Mouse (Mus musculus): ENCODE measurements at regions not wholly inside any gene's neighbourhood (a gene's known extent, or its start where the extent isn't known, plus 50 kb on each side); places are given as distances from the start of the nearest gene placed in this dataset.
"Not testable (repeated sequence)": the region's sequence is repeated elsewhere in the genome, so short reads cannot be mapped to it uniquely, and the experiment has no call there.

DNA sequence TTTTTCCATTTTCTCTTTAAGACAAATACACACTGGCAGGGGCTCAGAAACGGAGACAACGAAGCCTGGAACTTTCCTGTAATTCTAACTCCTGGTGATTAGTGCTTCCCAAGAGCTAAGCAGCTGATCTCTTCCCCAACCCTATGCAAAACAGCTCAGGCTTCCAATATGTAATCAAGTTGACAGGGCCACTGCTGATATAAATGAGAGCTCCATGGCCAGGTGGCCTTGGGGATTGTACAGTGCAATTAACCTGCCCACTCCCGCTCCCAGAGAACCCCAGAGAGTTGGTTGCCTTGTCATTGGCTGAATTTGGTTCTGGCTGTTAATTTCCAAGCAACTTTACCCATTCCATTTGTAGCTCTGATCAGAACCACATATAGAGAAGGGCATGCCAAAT lies 67.8 kb downstream of the 4933415F23Rik start:
- intact Hi-C loops (cut with DNase I) = no loop called here
- DNase-seq (ENCODE audit: extremely low spot score in 1 of 2, low spot score in 2 of 2) = no peak
- Histone ChIP-seq H3K4me3 (no peak overlapping the region), H3K27ac (no peak overlapping the region)
- TF ChIP-seq CTCF (IDR thresholded peaks at IDR 0.05) = no peak

DNA sequence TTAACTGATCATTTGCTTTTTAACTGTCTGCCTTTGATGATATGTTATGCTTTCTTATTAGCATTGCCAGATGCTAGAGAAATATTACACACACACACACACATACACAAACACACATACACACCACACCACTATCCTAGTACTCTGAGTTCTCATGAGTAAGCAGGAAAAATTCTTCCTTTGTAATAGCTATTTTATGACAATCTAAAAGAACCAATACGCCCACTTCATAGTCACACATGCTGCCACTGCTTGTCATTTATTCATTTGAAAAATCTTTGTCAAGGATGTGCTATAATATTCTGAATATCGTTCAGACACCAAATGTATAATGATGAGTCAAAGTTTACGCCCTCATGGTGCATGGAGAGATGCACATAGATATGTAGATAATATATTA lies 78.5 kb downstream of the 4933415F23Rik start:
- DNase-seq (ENCODE audit: extremely low spot score in 1 of 2, low spot score in 2 of 2) = no peak
- Histone ChIP-seq H3K27ac (no peak overlapping the region), H3K4me3 (no peak overlapping the region)
- intact Hi-C loops (cut with DNase I) = no loop called here
- TF ChIP-seq CTCF (IDR thresholded peaks at IDR 0.05) = no peak

DNA sequence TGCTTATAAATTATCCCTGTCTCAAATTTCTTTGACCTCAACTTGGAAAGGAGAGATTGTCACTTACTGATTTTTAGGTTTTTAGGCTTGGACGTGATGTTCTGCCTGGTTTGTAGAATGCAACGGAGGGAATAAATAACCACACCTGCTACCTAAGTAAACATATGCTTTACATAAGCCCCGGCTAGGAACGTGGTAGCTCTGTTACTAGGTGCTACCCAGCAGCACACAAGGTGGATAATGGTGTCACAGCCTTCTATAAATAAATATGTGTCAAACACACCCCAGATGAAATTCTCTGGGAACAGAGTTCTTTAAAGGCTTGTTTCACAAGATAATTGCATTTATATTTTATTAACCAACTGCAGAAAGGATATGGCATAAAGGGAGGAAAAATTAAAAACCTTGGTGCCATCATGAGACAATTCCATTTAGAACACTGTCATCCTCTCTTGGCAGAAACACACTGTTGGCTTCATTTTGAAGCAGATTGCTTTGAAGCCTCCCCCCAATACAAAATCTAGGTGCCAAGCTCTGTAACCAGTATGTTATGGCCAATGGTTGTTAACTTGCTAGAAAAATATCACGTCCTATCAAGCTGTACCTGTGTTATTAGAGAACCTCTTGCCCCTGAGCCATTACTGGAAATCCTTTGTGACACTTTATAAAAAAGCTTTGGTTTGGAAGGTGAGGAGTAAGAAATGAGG lies 94.1 kb downstream of the 4933415F23Rik start:
- Histone ChIP-seq H3K4me3 (no peak overlapping the region), H3K27ac (no peak overlapping the region)
- TF ChIP-seq CTCF (IDR thresholded peaks at IDR 0.05) = no peak
- DNase-seq (ENCODE audit: extremely low spot score in 1 of 2, low spot score in 2 of 2) = no peak
- intact Hi-C loops (cut with DNase I) = no loop called here

DNA sequence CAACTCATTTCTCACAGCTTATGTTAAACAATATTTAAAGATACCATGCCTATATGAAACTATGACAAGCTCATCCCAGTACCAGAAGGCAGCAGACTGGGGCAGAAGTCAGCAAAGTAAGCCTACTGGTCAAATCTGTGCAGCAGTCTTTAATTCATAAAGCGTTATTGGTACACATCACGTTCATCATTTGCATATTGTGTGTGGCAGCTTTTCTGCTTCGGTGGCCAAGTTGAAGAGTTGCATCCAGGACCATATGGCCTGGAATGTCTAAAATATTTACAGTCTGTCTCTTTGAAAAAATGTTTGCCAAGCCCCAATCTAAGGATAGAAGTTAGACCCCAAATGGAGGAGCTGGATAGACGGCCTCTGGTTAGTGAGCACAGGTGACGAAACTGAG lies 97.2 kb downstream of the 4933415F23Rik start:
- intact Hi-C loops (cut with DNase I) = no loop called here
- Histone ChIP-seq H3K4me3 (no peak overlapping the region), H3K27ac (no peak overlapping the region)
- TF ChIP-seq CTCF (IDR thresholded peaks at IDR 0.05) = no peak
- DNase-seq (ENCODE audit: extremely low spot score in 1 of 2, low spot score in 2 of 2) = no peak

DNA sequence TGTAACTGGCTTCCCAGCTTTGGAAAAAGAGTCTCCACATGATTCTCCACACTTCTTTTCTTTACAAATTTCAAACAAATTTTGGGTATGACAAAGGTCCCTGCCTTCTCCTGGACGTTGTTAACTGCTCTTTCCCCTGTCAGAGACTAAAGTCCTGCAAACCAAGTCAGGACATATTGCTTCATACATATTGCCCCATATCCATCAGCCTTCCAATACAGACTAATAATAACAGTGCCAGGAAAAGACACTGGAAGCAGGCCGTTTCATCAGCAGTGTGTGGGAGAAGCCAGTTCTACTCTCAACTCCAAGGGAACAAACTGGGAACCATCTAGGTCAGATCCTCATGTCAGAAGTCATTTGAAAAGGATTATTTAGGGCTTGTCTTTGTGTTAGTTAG lies 105.4 kb downstream of the 4933415F23Rik start:
- no peak overlapping the region for H3K4me3 ChIP-seq
- DNase-seq (ENCODE audit: extremely low spot score in 1 of 2, low spot score in 2 of 2) = no peak
- H3K27ac ChIP-seq = no peak overlapping the region
- intact Hi-C loops (cut with DNase I) = no loop called here
- no peak for TF ChIP-seq CTCF (IDR thresholded peaks at IDR 0.05)

DNA sequence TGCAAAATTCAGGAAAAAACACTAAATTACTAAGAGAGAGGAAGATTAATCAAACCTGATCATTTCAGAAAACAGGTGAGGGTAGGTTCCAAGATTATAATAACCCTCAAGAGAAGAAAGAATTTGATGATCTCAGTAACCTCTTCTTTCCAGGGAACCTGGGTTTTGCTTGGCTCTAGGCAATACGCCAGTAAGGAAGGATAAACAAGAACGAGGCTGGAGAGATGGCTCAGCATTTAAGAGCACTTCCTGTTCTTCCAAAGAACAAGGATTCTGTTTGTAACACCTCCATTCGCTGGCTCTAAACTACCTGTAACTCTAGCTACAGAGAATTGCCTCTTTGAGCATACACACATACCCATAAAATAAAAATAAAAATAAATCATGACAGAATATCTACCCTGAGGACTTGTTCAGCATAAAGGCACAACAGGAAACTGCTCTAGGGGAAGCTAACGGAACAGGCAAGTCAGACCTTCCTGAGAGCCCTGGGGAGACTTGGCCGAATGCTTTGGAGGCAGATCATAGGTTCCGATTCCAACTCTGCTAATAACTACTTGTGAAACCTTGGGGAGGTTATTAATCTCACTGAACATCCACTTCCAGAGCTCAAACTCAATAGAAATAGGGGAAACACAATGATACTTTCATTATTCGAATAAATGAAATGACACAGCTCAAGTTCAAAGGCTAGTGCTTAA lies 112.4 kb downstream of the 4933415F23Rik start:
- intact Hi-C loops (cut with DNase I) = no loop called here
- no peak for DNase-seq (ENCODE audit: extremely low spot score in 1 of 2, low spot score in 2 of 2)
- H3K27ac ChIP-seq = no peak overlapping the region
- no peak for TF ChIP-seq CTCF (IDR thresholded peaks at IDR 0.05)
- H3K4me3 ChIP-seq = no peak overlapping the region

DNA sequence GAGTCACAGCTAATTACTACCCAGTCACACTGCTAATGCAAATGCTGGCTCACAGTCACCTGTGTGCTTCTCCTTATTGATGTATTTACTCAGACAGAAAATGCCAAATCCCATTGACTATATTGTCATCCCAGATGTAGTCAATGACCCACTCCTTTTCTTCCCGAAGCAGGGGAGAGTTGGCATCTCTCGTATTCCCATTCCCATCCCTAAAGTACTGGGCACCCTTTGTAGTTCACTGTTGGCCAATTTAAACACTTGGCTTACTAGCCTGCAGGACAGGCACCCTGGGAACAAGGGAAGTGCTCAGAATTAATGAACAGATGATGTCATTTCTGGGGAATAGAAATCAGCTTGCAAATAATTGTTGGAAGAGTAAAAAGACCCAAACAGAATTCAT lies 114.5 kb downstream of the 4933415F23Rik start:
- Histone ChIP-seq H3K27ac (no peak overlapping the region), H3K4me3 (no peak overlapping the region)
- no peak for DNase-seq (ENCODE audit: extremely low spot score in 1 of 2, low spot score in 2 of 2)
- intact Hi-C loops (cut with DNase I) = no loop called here
- TF ChIP-seq CTCF (IDR thresholded peaks at IDR 0.05) = no peak

DNA sequence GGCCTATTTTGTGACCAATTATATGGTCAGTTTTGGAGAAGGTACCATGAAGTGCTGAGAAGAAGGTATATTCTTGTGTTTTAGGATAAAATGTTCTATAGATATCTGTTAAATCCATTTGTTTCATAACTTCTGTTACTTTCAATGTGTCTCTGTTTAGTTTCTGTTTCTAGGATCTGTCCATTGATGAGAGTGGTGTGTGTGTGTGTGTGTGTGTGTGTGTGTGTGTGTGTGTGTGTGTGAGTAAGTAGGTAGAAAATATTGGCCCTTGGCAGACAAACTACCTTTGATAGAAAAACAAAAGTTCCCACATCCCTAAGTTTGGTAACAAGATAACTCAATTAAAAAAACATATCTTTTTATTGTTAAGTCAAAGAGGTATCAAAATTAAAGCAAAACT lies 117.8 kb downstream of the 4933415F23Rik start:
- intact Hi-C loops (cut with DNase I); H3K4me3 ChIP-seq; H3K27ac ChIP-seq; DNase-seq (ENCODE audit: extremely low spot score in 1 of 2, low spot score in 2 of 2): not testable (repeated sequence)

DNA sequence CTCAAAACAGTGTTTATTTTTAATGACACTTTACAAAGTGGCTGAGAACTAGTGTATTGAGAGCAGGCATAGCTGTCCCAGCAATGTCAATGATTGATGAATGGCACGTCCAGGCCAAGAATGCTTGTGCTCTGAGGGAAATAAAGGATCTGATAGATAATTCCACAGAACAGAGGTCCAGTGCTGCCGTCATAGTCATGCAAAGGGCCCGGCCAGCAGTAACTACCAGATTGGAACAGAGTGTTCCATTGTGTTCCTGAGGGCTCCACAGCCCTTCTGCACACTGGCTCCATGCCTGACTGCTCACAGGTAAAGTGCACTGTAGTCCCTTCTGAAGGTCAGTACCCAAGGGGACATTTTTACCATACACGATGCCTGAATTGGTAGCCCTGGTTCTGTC lies 127.1 kb downstream of the 4933415F23Rik start:
- Histone ChIP-seq H3K27ac (no peak overlapping the region), H3K4me3 (no peak overlapping the region)
- DNase-seq (ENCODE audit: extremely low spot score in 1 of 2, low spot score in 2 of 2) = no peak
- intact Hi-C loops (cut with DNase I) = no loop called here
- no peak for TF ChIP-seq CTCF (IDR thresholded peaks at IDR 0.05)

DNA sequence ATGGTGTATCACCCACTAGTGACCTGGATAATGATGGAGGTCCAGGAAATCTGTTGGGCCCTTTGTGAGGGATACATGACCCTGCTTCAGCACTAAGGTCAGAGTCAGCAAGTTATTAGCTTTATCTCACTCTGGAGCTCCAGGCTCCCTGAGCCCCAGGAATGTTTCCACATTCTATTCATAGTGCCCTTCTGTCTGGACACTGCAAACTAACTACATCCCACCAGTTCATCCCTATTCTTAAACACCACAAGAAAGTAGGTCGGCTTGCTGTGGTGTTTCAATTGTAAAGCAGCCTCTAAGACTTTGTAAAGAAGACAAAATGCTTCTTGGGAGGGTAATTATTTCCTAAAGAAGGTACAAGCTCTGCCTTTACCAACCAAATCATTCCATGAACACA lies 138.2 kb upstream of the Rims1 start:
- Histone ChIP-seq H3K27ac (peak overlapping the region; percentile 47), H3K4me3 (no peak overlapping the region)
- intact Hi-C loops (cut with DNase I) = loop anchor here (2.0 to 10.0 kb wide), 4 partner anchors 118 to 311 kb away; no protein-coding TSS in a partner anchor
- no peak for DNase-seq (ENCODE audit: extremely low spot score in 1 of 2, low spot score in 2 of 2)
- TF ChIP-seq CTCF (IDR thresholded peaks at IDR 0.05) = no peak

DNA sequence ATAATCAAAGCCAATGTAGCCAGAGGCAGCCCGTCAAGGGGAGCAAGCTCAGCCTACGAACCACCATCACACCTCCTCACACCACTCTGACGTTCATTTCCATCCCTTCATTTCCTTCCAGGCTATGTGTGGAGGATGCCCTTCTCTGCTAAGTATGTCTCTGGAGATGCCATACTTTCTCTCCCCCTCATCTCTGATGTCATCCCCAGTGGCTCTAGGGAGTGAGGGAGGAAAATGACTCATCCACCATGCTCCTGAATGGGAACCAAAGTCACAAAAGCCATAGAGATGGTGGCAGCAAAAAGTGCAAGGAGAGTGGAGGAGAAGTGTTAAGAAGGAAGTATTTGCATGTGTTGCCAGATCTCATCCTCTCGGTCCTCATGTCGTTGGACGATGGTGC lies 134.0 kb upstream of the Rims1 start:
- TF ChIP-seq CTCF (IDR thresholded peaks at IDR 0.05) = no peak
- intact Hi-C loops (cut with DNase I) = loop anchor here (1.0 to 10.0 kb wide), 5 partner anchors 122 to 315 kb away; no protein-coding TSS in a partner anchor
- no peak overlapping the region; the same call in 1 of the 2 replicates for H3K27ac ChIP-seq
- H3K4me3 ChIP-seq = no peak overlapping the region
- peak; percentile 16 to 38 for DNase-seq (ENCODE audit: extremely low spot score in 1 of 2, low spot score in 2 of 2)

DNA sequence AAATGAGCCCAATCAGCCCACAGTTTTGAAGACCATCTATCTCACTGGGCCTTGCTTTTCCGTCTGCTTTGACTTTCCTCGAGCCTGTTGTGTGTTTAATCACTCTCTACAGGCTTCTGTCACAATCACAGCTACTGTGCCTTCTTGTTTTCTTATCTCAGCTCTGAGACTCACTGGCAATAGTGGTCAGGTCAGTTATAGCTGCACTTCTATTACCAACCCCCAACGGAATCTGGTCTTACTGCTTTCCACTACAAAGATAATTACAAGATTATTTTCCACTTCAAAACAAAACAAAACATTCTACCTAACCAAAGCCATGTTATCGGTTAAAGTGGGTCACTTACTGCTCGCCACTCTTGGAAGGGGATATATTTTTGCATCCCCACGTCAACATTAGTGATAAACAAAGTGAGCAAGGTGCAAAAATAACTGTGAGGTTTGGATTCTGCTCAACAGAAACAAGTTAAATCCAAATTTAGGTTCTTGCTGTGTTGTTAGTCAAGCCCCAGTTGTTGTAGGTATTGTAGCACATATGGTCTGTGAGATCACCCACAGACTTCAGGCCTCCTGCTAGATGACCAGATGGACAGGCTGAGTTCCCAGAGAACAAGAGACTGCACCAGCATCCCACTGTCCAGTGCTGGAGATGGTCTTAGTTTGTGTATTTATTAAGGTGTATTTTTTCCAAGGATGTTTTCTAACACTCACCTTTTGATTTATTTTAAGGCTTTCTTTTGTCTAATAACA lies 125.5 kb upstream of the Rims1 start:
- H3K4me3 ChIP-seq = no peak overlapping the region
- DNase-seq (ENCODE audit: extremely low spot score in 1 of 2, low spot score in 2 of 2) = no peak
- intact Hi-C loops (cut with DNase I) = no loop called here
- H3K27ac ChIP-seq = no peak overlapping the region
- no peak for TF ChIP-seq CTCF (IDR thresholded peaks at IDR 0.05)

All from left cerebral cortex, adult 2 months (tissue).